Mouse (Mus musculus) hindbrain, embryonic 11.5 days (tissue): ENCODE results near the gene E130114P18Rik. TPM values are rescaled to one million over a fixed set of nuclear protein-coding genes. Genes with fewer than 3 reads are reported as not detected.

Experiments
- ATAC-seq: fragments of 200-750 bp; cut with Nextera tagmentation; 2 replicates; pipeline ENCODE4 v1.8.0; 2017; ENCODE audit warnings: mild to moderate bottlenecking, moderate TSS enrichment, moderate library complexity; ENCODE audit not compliant: low FRiP score
- DNase-seq: peaks from one replicate; pipeline ENCODE4 v3.0.0-alpha.2; 2015; ENCODE audit warnings: low spot score
- H3K27ac ChIP-seq: fragments of 300-500 bp; sonication (generic); 2 replicates; pipeline ENCODE4 v1.5.1; 2014; ENCODE audit warnings: mild to moderate bottlenecking, low read depth, low read length
- H3K27me3 ChIP-seq: fragments of 300-500 bp; sonication (generic); 2 replicates; pipeline ENCODE4 v1.6.1; 2014; ENCODE audit warnings: mild to moderate bottlenecking, low read length, moderate library complexity, mixed read lengths; ENCODE audit not compliant: control insufficient read depth, insufficient read depth
- H3K36me3 ChIP-seq: fragments of 300-500 bp; sonication (generic); 2 replicates; pipeline ENCODE4 v1.6.1; 2014; ENCODE audit warnings: mild to moderate bottlenecking, low read length, moderate library complexity, mixed read lengths; ENCODE audit not compliant: control insufficient read depth, insufficient read depth
- H3K4me1 ChIP-seq: fragments of 300-500 bp; sonication (generic); replicated peaks from 2 replicates; pipeline ENCODE4 v1.6.1; 2014; ENCODE audit warnings: low read length, mixed read lengths; ENCODE audit not compliant: control insufficient read depth, insufficient read depth
- H3K4me2 ChIP-seq: fragments of 300-500 bp; sonication (generic); replicated peaks from 2 replicates; pipeline ENCODE4 v1.6.1; 2014; ENCODE audit warnings: mild to moderate bottlenecking, low read depth, low read length
- H3K4me3 ChIP-seq: fragments of 300-500 bp; sonication (generic); 2 replicates; pipeline ENCODE4 v1.5.1; 2014; ENCODE audit warnings: low read depth, low read length
- H3K9ac ChIP-seq: fragments of 300-500 bp; sonication (generic); 2 replicates; pipeline ENCODE4 v1.6.1; 2014; ENCODE audit warnings: low read depth, low read length
- H3K9me3 ChIP-seq: fragments of 300-500 bp; sonication (generic); 2 replicates; pipeline ENCODE4 v1.6.1; 2016; ENCODE audit warnings: low read length; ENCODE audit not compliant: control insufficient read depth
- WGBS: fragments of 180-500 bp; shearing (Covaris S2); extraction: QIAGEN DNeasy Blood & Tissue Kit; methylation state at CpG from one replicate; pipeline ENCODE4 v1.1.7; 2014; 5-methylcytosine and 5-hydroxymethylcytosine counted together
- polyA plus RNA-seq: library from polyadenylated mRNA; unstranded; fragments of >200 nt; fragmentation: Nextera tagmentation; extraction: Ambion mirVana; gene quantifications from 2 replicates; pipeline ENCODE4 v1.2.1, GENCODE M21; 2014

Gene E130114P18Rik
- polyA plus RNA-seq, 1 experiment from 2014 or later = 28.5 TPM

GRCm38 (mm10) chr4:97648825-97649625 is 128.9 kb downstream of the E130114P18Rik start:
- peak; percentile 96 for ATAC-seq
- Histone ChIP-seq H3K9me3 (no peaks in the 10 kb centered on the region), H3K9ac (no peak overlapping the region), H3K4me1 (no peaks in the 10 kb centered on the region), H3K27ac (peak overlapping the region; percentile 80), H3K4me2 (no peak overlapping the region; the same call in 1 of the 2 replicates), H3K4me3 (no peak overlapping the region), H3K36me3 (no peaks in the 10 kb centered on the region), H3K27me3 (no peaks in the 10 kb centered on the region)
- WGBS = 18% methylated on average over 11 of the region's 11 CpGs
- peak; percentile 87 for DNase-seq

- 76% methylated on average over 2 of the region's 2 CpGs for WGBS
- Histone ChIP-seq H3K27ac (peak overlapping the region; percentile 80; the same call in 1 of the 2 replicates), H3K4me3 (no peak overlapping the region), H3K9ac (no peak overlapping the region), H3K4me2 (no peak overlapping the region), H3K27me3 (no peaks in the 10 kb centered on the region), H3K36me3 (no peaks in the 10 kb centered on the region), H3K9me3 (no peaks in the 10 kb centered on the region), H3K4me1 (no peaks in the 10 kb centered on the region)
- ATAC-seq (no peak), DNase-seq (no peak)
These were observed 129.5 kb downstream of the E130114P18Rik start for GRCm38 (mm10) chr4:97648436-97648707.

- no peak for ATAC-seq
- peak; percentile 33 for DNase-seq
- H3K9ac ChIP-seq = no peak overlapping the region
- H3K4me1 ChIP-seq = no peaks in the 10 kb centered on the region
- H3K4me2 ChIP-seq = no peak overlapping the region
- WGBS = 75% methylated on average over 15 of the region's 15 CpGs
- H3K4me3 ChIP-seq = no peak overlapping the region
- H3K27ac ChIP-seq = peak overlapping the region; percentile 80; the same call in 1 of the 2 replicates
- H3K9me3 ChIP-seq = no peaks in the 10 kb centered on the region
- H3K36me3 ChIP-seq = no peaks in the 10 kb centered on the region
- no peaks in the 10 kb centered on the region for H3K27me3 ChIP-seq
These were observed 130.0 kb downstream of the E130114P18Rik start for GRCm38 (mm10) chr4:97647700-97648435.

GRCm38 (mm10) chr4:97647236-97647635 is 130.6 kb downstream of the E130114P18Rik start:
- Histone ChIP-seq H3K9me3 (no peaks in the 10 kb centered on the region), H3K27me3 (no peaks in the 10 kb centered on the region), H3K4me2 (no peak overlapping the region), H3K27ac (no peak overlapping the region), H3K4me1 (no peaks in the 10 kb centered on the region), H3K36me3 (no peaks in the 10 kb centered on the region), H3K9ac (no peak overlapping the region), H3K4me3 (no peak overlapping the region)
- ATAC-seq = no peak
- 89% methylated on average over 4 of the region's 4 CpGs for WGBS
- no peak for DNase-seq

- ATAC-seq (no peak), DNase-seq (no peak)
- Histone ChIP-seq H3K9me3 (no peaks in the 10 kb centered on the region), H3K27me3 (no peaks in the 10 kb centered on the region), H3K9ac (no peak overlapping the region), H3K4me1 (no peaks in the 10 kb centered on the region; the same call in 1 of the 2 replicates), H3K4me2 (no peak overlapping the region), H3K36me3 (no peaks in the 10 kb centered on the region), H3K4me3 (no peak overlapping the region), H3K27ac (no peak overlapping the region)
- WGBS = 90% methylated on average over 3 of the region's 3 CpGs
These were observed 137.5 kb downstream of the E130114P18Rik start for GRCm38 (mm10) chr4:97640385-97640784.

GRCm38 (mm10) chr4:97636569-97636968 is 141.3 kb downstream of the E130114P18Rik start:
- no peak for ATAC-seq
- WGBS = 93% methylated on average over 1 of the region's 1 CpGs
- no peak overlapping the region for H3K27ac ChIP-seq

GRCm38 (mm10) chr4:97635757-97636292 is 142.1 kb downstream of the E130114P18Rik start:
- Histone ChIP-seq H3K27ac (peak overlapping the region; percentile 48; the same call in 1 of the 2 replicates), H3K9ac (no peak overlapping the region), H3K4me2 (no peak overlapping the region), H3K36me3 (no peaks in the 10 kb centered on the region), H3K4me1 (peaks cover 2% of the 10 kb centered on the region; the same call in 1 of the 2 replicates), H3K9me3 (no peaks in the 10 kb centered on the region), H3K4me3 (no peak overlapping the region), H3K27me3 (no peaks in the 10 kb centered on the region)
- 36% methylated on average over 1 of the region's 1 CpGs for WGBS
- no peak for DNase-seq
- peak; percentile 46 for ATAC-seq

More at GRCm38 (mm10) chr4:97636569-97636968, 141.3 kb downstream of the E130114P18Rik start:
- H3K9ac ChIP-seq = no peak overlapping the region
- no peaks in the 10 kb centered on the region for H3K36me3 ChIP-seq
- peaks cover 2% of the 10 kb centered on the region; the same call in 1 of the 2 replicates for H3K4me1 ChIP-seq
- no peak overlapping the region for H3K4me2 ChIP-seq
- no peak for DNase-seq
- no peak overlapping the region for H3K4me3 ChIP-seq
- no peaks in the 10 kb centered on the region for H3K27me3 ChIP-seq
- no peaks in the 10 kb centered on the region for H3K9me3 ChIP-seq

- Histone ChIP-seq H3K27me3 (no peaks in the 10 kb centered on the region), H3K36me3 (no peaks in the 10 kb centered on the region), H3K27ac (no peak overlapping the region), H3K9me3 (no peaks in the 10 kb centered on the region), H3K4me2 (no peak overlapping the region), H3K9ac (peak overlapping the region; percentile 38; the same call in 1 of the 2 replicates), H3K4me3 (no peak overlapping the region), H3K4me1 (peaks cover 2% of the 10 kb centered on the region; the same call in 1 of the 2 replicates)
- 20% methylated on average over 6 of the region's 6 CpGs for WGBS
- ATAC-seq (peak; percentile 71), DNase-seq (peak; percentile 37)
These were observed 142.6 kb downstream of the E130114P18Rik start for GRCm38 (mm10) chr4:97635296-97635755.
